Mouse (Mus musculus) ES-E14 (cell line): ENCODE measurements around the gene Ankrd27. TPM values are rescaled to one million over a fixed set of nuclear protein-coding genes. Genes with fewer than 3 reads are reported as not detected.

Source experiments
- DNase-seq: peaks from one replicate; pipeline ENCODE4 v3.0.0-alpha.2; 2013; ENCODE audit warnings: low read depth, low spot score
- H3K27ac ChIP-seq: 2 replicates; pipeline ENCODE4 v1.5.1; 2012; ENCODE audit warnings: low read depth, mild to moderate bottlenecking, low read length, moderate library complexity, mixed read lengths; ENCODE audit not compliant: poor library complexity, insufficient read depth, severe bottlenecking
- H3K36me3 ChIP-seq: 2 replicates; pipeline ENCODE4 v1.6.1; 2012; ENCODE audit warnings: mild to moderate bottlenecking, low read length, moderate library complexity, mixed read lengths; ENCODE audit not compliant: control insufficient read depth, poor library complexity, insufficient read depth, severe bottlenecking
- H3K4me1 ChIP-seq, 2 experiments: fragments of 150-350 bp in 1 of 2; sonication (generic) in 1 of 2; 2 replicates each; pipeline ENCODE4 v1.6.1; 2012; ENCODE audit warnings: low read length in 2 of 2, mild to moderate bottlenecking in 1 of 2, mixed read lengths in 1 of 2; ENCODE audit not compliant: control insufficient read depth in 2 of 2, insufficient read depth in 2 of 2, poor library complexity in 1 of 2
- H3K4me3 ChIP-seq, 2 experiments: fragments of 150-350 bp in 1 of 2; sonication (generic) in 1 of 2; 2 replicates each; pipeline ENCODE4 v1.5.1; 2012; ENCODE audit warnings: low read length in 2 of 2, low read depth in 1 of 2, mild to moderate bottlenecking in 1 of 2, mixed read lengths in 1 of 2; ENCODE audit not compliant: insufficient read depth in 1 of 2, poor library complexity in 1 of 2, severe bottlenecking in 1 of 2
- H3K9ac ChIP-seq: 2 replicates; pipeline ENCODE4 v1.6.1; 2012; ENCODE audit warnings: low read depth, mild to moderate bottlenecking, low read length, mixed read lengths; ENCODE audit not compliant: poor library complexity, insufficient read depth, severe bottlenecking
- H3K9me3 ChIP-seq: fragments of 150-350 bp; sonication (generic); 2 replicates; pipeline ENCODE4 v1.6.1; 2012; ENCODE audit warnings: low read depth, mild to moderate bottlenecking, low read length; ENCODE audit not compliant: control insufficient read depth, insufficient read depth
- CHD2 ChIP-seq: IDR thresholded peaks from 2 replicates; pipeline ENCODE4 v1.6.1; 2014; ENCODE audit warnings: mild to moderate bottlenecking, low read depth, low read length, inconsistent platforms
- HCFC1 ChIP-seq: IDR thresholded peaks from 2 replicates; pipeline ENCODE4 v1.6.1; 2012; ENCODE audit warnings: low read length, inconsistent platforms, borderline replicate concordance; ENCODE audit not compliant: insufficient read depth
- MAFK ChIP-seq: IDR thresholded peaks from 2 replicates; pipeline ENCODE4 v1.6.1; 2014; ENCODE audit warnings: mild to moderate bottlenecking, low read depth, low read length, inconsistent platforms; ENCODE audit not compliant: insufficient read depth
- ZC3H11A ChIP-seq: IDR thresholded peaks from 2 replicates; pipeline ENCODE4 v1.6.1; 2012; ENCODE audit warnings: low read depth, mild to moderate bottlenecking, inconsistent platforms, low read length, borderline replicate concordance
- ZNF384 ChIP-seq: IDR thresholded peaks from 2 replicates; pipeline ENCODE4 v1.6.1; 2012; ENCODE audit warnings: low read depth, low read length, inconsistent platforms
- in situ Hi-C, 2 experiments: fragments of 600-800 bp; cut with MboI; formaldehyde crosslinking; loops; one replicate each; pipeline ENCODE4 v1.15.1; 2025; ENCODE audit warnings: low sequenced_read_pairs in 2 of 2, inconsistent platforms in 1 of 2; ENCODE audit not compliant: unreplicated experiment in 2 of 2
- total RNA-seq: library from RNA; depleted of rRNA; stranded (reverse); fragments of 300-350 nt; gene quantifications from 2 replicates; pipeline ENCODE4 v1.2.3, GENCODE M21; 2012

Ankrd27 gene
- total RNA-seq, 1 experiment, result 25.0 TPM

DNA sequence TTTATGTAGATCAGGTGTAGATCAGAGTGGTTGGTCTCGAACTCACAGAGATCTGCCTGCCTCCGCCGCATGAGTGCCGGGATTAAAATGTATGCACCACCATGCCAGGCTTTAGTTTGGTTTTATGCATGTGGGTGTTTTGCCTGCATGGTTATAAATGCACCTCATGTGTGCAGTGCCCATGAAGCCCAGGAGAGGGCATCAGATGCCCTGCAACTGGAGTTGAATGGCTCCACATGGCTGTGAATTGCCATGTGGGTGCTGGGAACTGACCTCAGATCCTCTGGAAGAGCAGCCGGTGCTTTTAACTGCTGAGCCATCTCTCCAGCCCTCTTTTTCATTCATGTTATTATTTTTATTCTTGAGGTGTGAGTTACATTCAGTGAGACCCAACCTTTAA is 40.0 kb downstream of the Ankrd27 start:
- in situ Hi-C loops, result no loop called here
- Histone ChIP-seq H3K4me1 (peaks cover 0 to 6% of the 10 kb centered on the region in 2 experiments; a peak in 1 of 4 replicates), H3K9ac (no peak overlapping the region), H3K27ac (no peak overlapping the region), H3K4me3 (no peak overlapping the region), H3K36me3 (peaks cover 13% of the 10 kb centered on the region; the same call in 1 of the 2 replicates), H3K9me3 (no peaks in the 10 kb centered on the region)
- no peak for DNase-seq
- TF ChIP-seq HCFC1 (no peak), ZNF384 (no peak), ZC3H11A (no peak), CHD2 (no peak), MAFK (no peak)

DNA sequence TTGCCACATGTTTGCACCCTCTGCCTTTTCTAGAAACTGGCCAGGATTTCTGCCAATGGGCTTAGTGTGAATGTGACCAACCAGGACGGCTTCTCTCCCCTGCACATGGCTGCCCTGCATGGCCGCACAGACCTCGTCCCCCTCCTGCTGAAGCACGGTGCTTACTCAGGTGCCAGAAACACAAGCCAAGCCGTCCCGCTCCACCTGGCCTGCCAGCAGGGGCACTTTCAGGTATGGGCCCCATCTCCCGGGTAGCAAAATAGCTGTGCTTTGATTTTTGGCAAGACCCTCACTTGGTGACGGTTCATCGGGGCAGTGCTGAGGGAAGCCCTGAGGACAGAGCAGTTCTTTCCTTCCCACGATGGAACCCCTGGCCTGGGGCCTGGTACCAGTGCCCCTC is 41.3 kb downstream of the Ankrd27 start:
- H3K9ac ChIP-seq, result no peak overlapping the region
- TF ChIP-seq HCFC1 (no peak), ZNF384 (no peak), MAFK (no peak), ZC3H11A (no peak), CHD2 (no peak)
- no peak overlapping the region for H3K27ac ChIP-seq
- H3K4me1 ChIP-seq, result peaks cover 0 to 10% of the 10 kb centered on the region in 2 experiments; a peak in 1 of 4 replicates
- no peaks in the 10 kb centered on the region for H3K9me3 ChIP-seq
- no peak overlapping the region for H3K4me3 ChIP-seq
- in situ Hi-C loops, result no loop called here
- H3K36me3 ChIP-seq, result peaks cover 17% of the 10 kb centered on the region; the same call in 1 of the 2 replicates
- DNase-seq, result no peak

DNA sequence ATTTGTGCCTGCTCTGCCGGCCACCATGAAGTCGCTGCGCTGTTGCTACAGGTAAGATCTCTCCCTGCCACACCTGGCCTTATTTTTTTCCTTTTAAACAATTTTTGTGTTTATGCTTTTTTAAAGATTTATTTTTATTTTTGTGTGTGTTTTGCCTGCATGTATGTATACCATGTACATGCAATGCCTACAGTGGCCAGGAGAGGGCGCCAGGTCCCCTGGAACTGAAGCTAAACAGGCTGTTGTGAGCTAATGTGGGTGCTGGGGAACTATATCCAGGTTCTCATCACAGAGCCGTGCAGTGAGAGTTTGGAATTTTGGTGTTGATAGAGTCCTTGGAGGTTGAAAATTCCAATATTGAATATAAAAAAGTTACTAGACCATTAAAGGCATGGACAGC is 42.5 kb downstream of the Ankrd27 start:
- TF ChIP-seq HCFC1, result no peak
- TF ChIP-seq CHD2, result no peak
- TF ChIP-seq ZNF384, result no peak
- no peak for TF ChIP-seq ZC3H11A
- no peak for TF ChIP-seq MAFK
- DNase-seq, result no peak
- Histone ChIP-seq H3K9ac (no peak overlapping the region), H3K4me1 (peaks cover 0 to 10% of the 10 kb centered on the region in 2 experiments; a peak in 1 of 4 replicates), H3K27ac (no peak overlapping the region), H3K4me3 (no peak overlapping the region), H3K36me3 (peaks cover 17% of the 10 kb centered on the region; the same call in 1 of the 2 replicates), H3K9me3 (no peaks in the 10 kb centered on the region)
- in situ Hi-C loops, result no loop called here

DNA sequence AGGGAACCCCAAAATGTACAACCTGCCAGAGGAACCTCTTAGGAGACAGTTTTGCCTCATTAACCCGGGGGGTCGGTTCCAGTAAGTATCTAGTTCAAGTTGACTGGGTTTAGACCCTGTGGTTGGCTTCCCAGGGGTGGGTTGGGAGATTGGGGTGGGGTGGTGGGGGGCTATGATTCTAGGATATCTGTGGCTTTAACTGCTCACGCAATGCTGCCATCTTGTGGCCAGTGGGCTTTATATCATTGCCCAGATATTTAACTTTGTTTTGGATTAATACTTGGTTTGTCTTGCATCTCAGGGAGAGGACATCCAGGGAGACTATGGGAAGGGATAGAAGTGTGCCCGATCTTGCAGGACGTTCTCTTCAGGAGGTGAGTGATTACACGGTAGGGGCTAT is 50.2 kb downstream of the Ankrd27 start:
- no peak overlapping the region for H3K9ac ChIP-seq
- DNase-seq, result no peak
- H3K9me3 ChIP-seq, result no peaks in the 10 kb centered on the region
- in situ Hi-C loops, result no loop called here
- TF ChIP-seq CHD2 (no peak), ZC3H11A (no peak), ZNF384 (no peak), MAFK (no peak), HCFC1 (no peak)
- peaks cover 0 to 2% of the 10 kb centered on the region in 2 experiments; a peak in 1 of 4 replicates for H3K4me1 ChIP-seq
- no peak overlapping the region for H3K27ac ChIP-seq
- no peak overlapping the region for H3K4me3 ChIP-seq
- peaks cover 38% of the 10 kb centered on the region for H3K36me3 ChIP-seq

DNA sequence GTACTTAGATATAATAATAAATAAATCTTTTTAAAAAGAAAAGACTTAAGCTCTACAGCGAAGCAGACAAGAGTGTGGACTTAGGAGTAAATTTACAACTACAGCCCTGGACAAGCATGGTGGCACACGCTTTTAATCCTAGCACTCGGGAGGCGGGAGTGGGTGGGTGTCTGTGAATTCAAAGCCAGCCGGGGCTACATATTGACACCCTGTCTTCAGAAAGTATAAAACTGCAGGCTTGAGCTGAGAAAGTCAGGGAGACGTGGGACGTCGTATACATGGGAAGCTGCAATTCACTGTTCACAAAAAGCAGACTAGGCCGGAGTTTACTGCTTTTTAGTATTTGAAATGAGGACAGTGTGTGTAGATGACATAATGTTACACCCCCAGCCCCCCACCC is 50.8 kb downstream of the Ankrd27 start:
- in situ Hi-C loops, result no loop called here

More for the DNA sequence above, 50.8 kb downstream of the Ankrd27 start:
- DNase-seq, result no peak
- H3K36me3 ChIP-seq, result peaks cover 40% of the 10 kb centered on the region
- no peaks in the 10 kb centered on the region for H3K4me1 ChIP-seq
- no peak for TF ChIP-seq CHD2
- no peak for TF ChIP-seq ZNF384
- H3K9ac ChIP-seq, result no peak overlapping the region
- H3K9me3 ChIP-seq, result no peaks in the 10 kb centered on the region
- no peak overlapping the region for H3K4me3 ChIP-seq
- H3K27ac ChIP-seq, result no peak overlapping the region
